Comparison of ENCODE assay signal across 9 mouse cellular contexts in the genomic region with DNA sequence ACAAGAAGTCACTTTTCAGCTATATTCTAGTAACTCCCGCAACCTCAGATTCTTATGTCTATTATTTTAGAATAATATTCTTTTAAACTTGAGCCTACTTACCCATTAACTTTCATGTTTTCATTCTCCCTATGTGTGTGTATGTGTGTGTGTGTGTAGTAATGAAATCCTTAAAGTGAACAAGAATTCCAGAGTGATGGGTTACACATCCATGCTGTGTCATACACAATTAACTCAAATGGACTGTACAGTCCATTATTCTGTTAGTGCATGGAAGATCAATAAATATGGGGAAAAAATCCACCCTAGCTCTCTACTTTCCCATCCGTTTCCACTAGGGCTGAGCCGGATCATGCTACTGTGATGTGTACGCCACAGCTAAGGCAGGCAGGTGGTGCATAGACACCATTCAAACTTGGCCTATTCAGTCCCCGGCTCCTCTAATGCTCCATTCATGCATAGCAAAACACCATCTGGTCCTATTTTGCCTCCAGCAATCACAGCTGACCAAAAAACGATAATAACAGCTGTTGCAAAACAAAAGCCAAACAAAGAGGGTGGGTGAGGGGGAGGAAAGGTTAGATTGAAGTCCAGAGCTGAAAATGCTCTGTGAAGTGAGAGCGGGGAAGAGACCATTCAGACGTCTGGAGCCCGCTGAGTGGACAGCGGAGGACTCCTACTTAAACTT.
DNase-seq lines count a peak whose midpoint lies in the region; ATAC-seq lines count a peak whose summit lies in the region.
"Had no signal": no experiment of that assay in that cellular context is flagged by ENCODE, and none has a peak within 500 bp of the region (broad histone marks: within the 10 kb centered on the region; RNA-seq: fewer than 3 reads in every experiment).

No protein-coding gene starts in this region.

- H3K36me3 ChIP-seq in kidney, embryonic 14.5 days (ENCODE audit: control insufficient read depth, insufficient read depth, low read length): peaks cover 5% of the 10 kb centered on the region; the same call in 1 of the 2 replicates
- H3K36me3 ChIP-seq in embryonic facial prominence, embryonic 12.5 days: peaks cover 8% of the 10 kb centered on the region
- H3K36me3 ChIP-seq: G1E had no signal

- WGBS in kidney, embryonic 14.5 days: 52% methylated on average over 10 of the region's 10 CpGs
- 36% methylated on average over 10 of the region's 10 CpGs for WGBS in embryonic facial prominence, embryonic 12.5 days

- no peak overlapping the region for H3K4me2 ChIP-seq in kidney, embryonic 14.5 days (replicated peaks; ENCODE audit: low read depth, low read length)
- H3K4me2 ChIP-seq in embryonic facial prominence, embryonic 12.5 days (replicated peaks): no peak overlapping the region

- no peak for ATAC-seq in kidney, embryonic 14.5 days (ENCODE audit: low FRiP score, low TSS enrichment)
- ATAC-seq in embryonic facial prominence, embryonic 12.5 days (ENCODE audit: insufficient number of reproducible peaks, insufficient read depth, low FRiP score, low TSS enrichment): peak; percentile 80; the same call in 1 of the 2 replicates

- no peaks in the 10 kb centered on the region for H3K27me3 ChIP-seq in kidney, embryonic 14.5 days (ENCODE audit: control insufficient read depth, insufficient read depth, low read length)
- H3K27me3 ChIP-seq in embryonic facial prominence, embryonic 12.5 days: 0 out of 2 replicates have a peak, but pooled peaks cover 3% of the 10 kb centered on the region

- H3K9me3 ChIP-seq in kidney, embryonic 14.5 days (ENCODE audit: control insufficient read depth, low read length): no peaks in the 10 kb centered on the region
- no peaks in the 10 kb centered on the region for H3K9me3 ChIP-seq in embryonic facial prominence, embryonic 12.5 days

- no peak overlapping the region for H3K27ac ChIP-seq in kidney, embryonic 14.5 days (ENCODE audit: low read depth, low read length)
- 0 out of 2 replicates have a peak overlapping the region, but pooled peaks have one; percentile 25 for H3K27ac ChIP-seq in embryonic facial prominence, embryonic 12.5 days

- no peak overlapping the region for H3K4me3 ChIP-seq in kidney, embryonic 14.5 days (ENCODE audit: low read length)
- H3K4me3 ChIP-seq in embryonic facial prominence, embryonic 12.5 days: no peak overlapping the region

- H3K4me1 ChIP-seq in kidney, embryonic 14.5 days (ENCODE audit: control insufficient read depth, insufficient read depth, low read length): peaks cover 5% of the 10 kb centered on the region; the same call in 1 of the 2 replicates
- H3K4me1 ChIP-seq in embryonic facial prominence, embryonic 12.5 days: peaks cover 9% of the 10 kb centered on the region

- peak; percentile 48 for DNase-seq in kidney, adult 11 months
- DNase-seq in kidney, adult 9 months: peak; percentile 30
- peak; percentile 59 for DNase-seq in neural tube, embryonic 10.5 days (ENCODE audit: extremely low spot score, low spot score)
- DNase-seq in T-cell, adult 2 months (ENCODE audit: low spot score): no peak
- no peak for DNase-seq in urinary bladder, postnatal 25 days (ENCODE audit: low spot score)
- DNase-seq in frontal cortex, adult 2 months (ENCODE audit: extremely low spot score in 1 of 2, low spot score in 1 of 2): no peak

- H3K9ac ChIP-seq in kidney, embryonic 14.5 days (ENCODE audit: low read depth, low read length): no peak overlapping the region
- H3K9ac ChIP-seq in embryonic facial prominence, embryonic 12.5 days: no peak overlapping the region

Comparison
In these comparisons a context has a peak if more than half of its experiments do, and no peak if none do; other contexts are left out.
1. DNase-seq: peak in kidney, adult 11 months (single experiment), kidney, adult 9 months (single experiment) and neural tube, embryonic 10.5 days (single experiment); none in T-cell, adult 2 months (single experiment), urinary bladder, postnatal 25 days (single experiment) and frontal cortex, adult 2 months (0 of 2).